Mouse (Mus musculus) lung, postnatal 4 days (tissue): ENCODE data around the gene Rab11fip5.

Experiments used
- DNase-seq, 2 experiments: peaks; one replicate each; pipeline ENCODE4 v3.0.0; 2021

Gene Rab11fip5

GRCm38 (mm10) chr6:85346028-85346634 is 28.3 kb downstream of the Rab11fip5 start:
- peak; percentile 75 to 87 for DNase-seq

DNA sequence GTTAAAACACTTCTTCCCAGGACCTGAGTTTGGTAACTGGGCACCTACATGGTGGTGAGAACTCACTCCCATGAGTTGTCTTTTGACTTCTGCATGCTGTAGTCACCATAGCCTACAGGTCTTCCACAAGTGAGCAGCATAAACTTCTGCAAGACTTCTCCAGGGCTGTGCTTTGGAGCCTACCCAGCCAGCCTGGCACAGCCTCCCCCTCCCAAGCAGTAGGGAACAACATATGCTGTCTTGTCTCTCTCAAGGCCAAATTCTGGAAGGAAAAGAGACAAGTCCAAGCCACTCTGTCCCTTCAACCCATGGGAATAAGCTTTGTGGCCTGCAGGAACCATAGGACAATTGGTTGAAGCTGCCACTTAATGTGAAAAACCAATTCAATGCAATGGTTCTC is 29.5 kb downstream of the Rab11fip5 start:
- DNase-seq: no peak

- no peak for DNase-seq
Measured at GRCm38 (mm10) chr6:85343027-85343426, 31.4 kb downstream of the Rab11fip5 start.

- no peak for DNase-seq
Measured at GRCm38 (mm10) chr6:85341814-85342501, 32.5 kb downstream of the Rab11fip5 start.

GRCm38 (mm10) chr6:85340184-85340583 is 34.2 kb downstream of the Rab11fip5 start:
- no peak for DNase-seq

- peak; percentile 39 to 63 for DNase-seq
Measured at GRCm38 (mm10) chr6:85339273-85339901, 35.0 kb downstream of the Rab11fip5 start.

DNA sequence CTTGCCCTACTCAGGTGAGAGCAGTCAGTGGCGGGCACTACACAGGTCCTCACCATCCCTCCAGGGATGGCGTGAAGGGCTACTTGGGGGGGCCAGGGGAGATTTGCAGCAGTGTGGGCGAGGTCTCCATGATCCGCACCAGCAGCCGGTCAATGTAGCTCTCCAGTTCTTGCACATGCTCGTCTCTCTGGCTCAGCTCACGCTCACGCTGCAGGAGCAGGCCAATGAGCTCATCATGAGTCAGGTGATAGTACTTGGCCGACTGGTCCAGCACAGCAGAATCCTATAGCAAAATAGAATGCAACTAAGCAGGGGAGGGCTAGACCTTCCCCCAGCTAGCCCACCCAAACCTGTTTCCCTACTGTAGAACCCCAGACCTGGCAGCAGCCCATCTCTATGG is 37.5 kb downstream of the Rab11fip5 start:
- no peak for DNase-seq

DNA sequence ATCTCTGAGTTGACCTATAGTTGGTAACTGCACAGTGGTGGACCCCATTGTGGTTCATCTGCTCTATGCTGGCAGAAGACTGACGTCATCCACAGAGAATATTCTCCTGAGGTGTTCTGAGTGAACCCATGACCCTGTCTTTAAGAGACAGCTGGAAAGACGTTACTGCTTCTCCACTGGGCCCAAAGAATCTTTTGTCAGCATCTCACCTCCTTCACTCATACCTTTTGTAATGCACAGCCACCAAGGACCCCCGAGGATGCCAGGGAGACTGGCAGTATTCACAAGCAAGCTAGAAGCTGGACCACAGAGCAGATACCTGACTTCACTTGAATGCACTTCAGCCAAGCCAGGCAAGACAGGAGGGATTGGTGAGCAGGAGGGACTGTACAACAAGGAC is 39.1 kb downstream of the Rab11fip5 start:
- DNase-seq: no peak

- DNase-seq: no peak
Measured at GRCm38 (mm10) chr6:85334851-85335250, 39.6 kb downstream of the Rab11fip5 start.

DNA sequence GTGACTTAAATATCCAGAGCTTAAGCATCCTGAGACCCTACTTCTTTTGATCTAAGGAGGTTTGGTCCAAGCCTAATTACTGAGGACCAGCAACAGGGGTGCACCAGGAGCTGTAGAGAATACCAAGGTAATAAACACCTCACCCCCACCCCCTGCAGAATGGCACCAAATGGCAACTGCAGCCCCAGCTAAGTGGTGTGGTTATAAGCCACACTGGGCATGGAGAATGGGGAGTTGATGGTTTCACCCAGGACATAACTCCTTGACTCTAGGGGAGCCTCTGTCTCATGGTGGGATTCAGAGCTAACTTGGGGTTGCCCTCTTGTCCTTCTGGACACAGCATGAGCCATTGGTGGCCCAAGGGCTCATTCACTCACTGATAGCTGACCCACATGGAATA is 40.2 kb downstream of the Rab11fip5 start:
- DNase-seq: no peak

GRCm38 (mm10) chr6:85333732-85334131 is 40.7 kb downstream of the Rab11fip5 start:
- peak in 1 of 2 experiments; percentile 45 for DNase-seq

GRCm38 (mm10) chr6:85333000-85333669 is 41.3 kb downstream of the Rab11fip5 start, which contains the start of gene Sfxn5:
TSS of gene Sfxn5 (minus strand) at chr6:85333422.
- DNase-seq: peak; percentile 97

GRCm38 (mm10) chr6:85332351-85332999 is 42.0 kb downstream of the Rab11fip5 start:
- DNase-seq: no peak

DNA sequence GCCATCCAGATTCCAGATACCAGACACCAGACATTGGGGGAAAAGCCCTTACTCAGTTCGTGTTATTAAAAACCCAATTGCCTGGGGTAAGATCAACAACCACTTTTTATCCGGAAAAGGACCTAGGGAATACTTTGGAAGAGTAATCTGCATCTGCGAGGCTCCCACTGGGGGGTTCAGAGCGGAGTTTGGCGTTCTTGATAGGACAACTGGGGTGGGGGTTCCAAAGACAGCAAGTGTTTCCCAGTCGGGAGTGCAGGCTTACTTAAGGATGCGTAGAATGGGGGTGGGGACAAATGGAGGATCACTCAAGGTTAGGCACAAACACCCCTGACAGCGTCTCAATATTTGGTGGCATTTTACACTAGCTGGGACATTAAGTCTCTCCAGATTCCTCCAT is 42.7 kb downstream of the Rab11fip5 start:
- no peak for DNase-seq

DNA sequence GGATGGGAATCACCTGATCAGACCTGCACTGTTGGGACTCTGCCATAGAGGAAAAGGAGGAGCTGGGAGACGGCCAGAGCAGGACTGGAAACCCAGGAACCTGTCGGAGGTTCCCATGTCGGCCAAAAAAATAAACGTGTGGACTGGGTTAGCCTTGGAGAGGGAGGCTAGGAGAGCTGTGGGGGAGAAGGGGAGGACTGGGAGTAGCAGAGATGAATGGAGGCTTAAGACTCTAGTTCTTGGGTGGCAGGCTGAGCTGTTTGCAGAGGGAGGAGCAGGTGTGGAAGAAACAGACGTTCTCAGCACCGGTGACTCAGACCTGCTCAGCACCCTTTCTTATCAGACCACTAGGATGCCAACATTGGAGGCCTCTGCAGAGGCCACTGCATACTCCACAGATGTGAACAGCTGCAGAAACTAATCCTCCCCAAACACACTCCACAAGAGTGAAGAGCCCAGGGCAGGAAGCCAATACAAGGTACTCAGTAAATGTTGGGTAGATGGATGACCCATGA is 43.2 kb downstream of the Rab11fip5 start:
- DNase-seq: peak; percentile 20 to 40

- DNase-seq: no peak
Measured at GRCm38 (mm10) chr6:85329666-85330185, 44.7 kb downstream of the Rab11fip5 start.

DNA sequence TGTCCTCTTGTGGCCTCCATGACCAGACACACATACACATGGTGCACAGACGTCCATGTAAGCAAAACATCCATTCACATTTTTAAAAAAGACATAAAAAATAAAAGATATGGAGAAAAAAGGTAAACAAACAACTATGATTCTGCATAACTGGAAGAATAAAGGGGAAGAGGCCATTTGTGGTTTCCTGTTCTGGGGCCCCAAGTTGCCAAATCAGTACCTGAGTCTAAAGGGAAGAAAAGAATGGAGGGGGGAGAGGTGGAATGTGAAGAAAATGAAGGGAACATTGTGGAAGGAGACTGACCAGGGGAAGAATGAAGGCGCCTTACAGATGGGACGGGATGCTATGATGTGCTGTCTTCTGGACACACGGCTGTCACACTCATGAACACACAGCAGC is 47.9 kb downstream of the Rab11fip5 start:
- DNase-seq: no peak

DNA sequence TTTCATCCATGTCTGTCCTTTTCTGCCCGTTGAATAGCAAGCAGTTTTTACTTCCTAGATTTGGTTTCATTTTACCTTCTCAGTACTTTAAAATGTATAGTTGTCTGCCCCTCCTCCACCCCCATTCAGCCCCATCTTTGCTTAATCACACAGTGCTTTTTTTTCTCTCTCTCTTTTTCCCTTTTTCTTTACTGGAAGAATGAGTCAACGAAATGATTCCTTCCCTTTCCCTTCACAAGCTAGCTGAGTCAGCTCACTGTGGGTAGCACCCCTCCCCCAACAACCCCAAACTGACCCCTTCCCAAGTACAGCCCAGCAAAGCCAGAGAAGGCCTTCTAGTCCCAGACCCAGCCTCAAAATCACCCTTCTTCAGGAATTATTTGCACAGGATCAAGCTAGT is 49.3 kb downstream of the Rab11fip5 start:
- DNase-seq: no peak

- no peak for DNase-seq
Measured at GRCm38 (mm10) chr6:85320445-85320866, 54.0 kb downstream of the Rab11fip5 start.

DNA sequence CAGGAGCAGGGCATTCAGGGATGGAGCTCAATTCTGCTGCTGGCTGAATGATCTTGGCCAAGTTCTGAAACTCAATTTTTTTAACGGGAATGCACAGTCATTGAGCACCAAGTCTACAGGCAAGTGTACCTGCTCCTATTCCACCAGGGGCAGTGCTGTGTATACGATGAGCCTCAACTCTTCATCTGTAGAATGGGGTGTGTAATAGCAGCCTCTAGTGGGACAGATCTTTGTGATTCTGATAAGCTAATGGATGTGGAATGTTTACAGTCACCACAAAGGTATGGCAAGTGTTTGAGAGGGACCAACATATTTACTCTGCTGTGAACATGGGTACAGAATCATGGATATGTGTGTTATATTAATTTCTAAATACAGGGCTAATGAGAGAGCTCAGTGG is 58.2 kb downstream of the Rab11fip5 start:
- DNase-seq: no peak

- DNase-seq: no peak
Measured at GRCm38 (mm10) chr6:85314064-85314798, 60.2 kb downstream of the Rab11fip5 start.

DNA sequence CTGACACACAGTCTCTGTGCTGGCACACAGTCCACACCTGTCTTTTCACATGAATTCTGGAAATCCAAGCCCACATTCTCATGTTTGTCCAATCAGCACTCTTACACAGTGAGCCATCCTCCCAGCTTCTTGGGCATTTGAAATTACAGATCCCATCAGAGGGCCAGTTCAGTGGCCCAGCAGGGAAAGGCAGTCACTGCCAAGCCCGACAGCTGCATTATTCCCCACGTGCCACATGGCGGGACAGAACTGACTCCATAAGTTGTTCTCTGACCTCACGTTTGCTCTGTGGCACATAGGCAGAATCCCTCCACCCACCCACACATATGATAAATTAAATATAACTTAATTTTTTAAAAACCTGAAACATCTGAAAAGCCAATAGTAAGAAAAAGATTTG is 66.5 kb downstream of the Rab11fip5 start:
- no peak for DNase-seq
